Mouse (Mus musculus): Measurements from ENCODE around the gene Med6. TPM values are rescaled to one million over a fixed set of nuclear protein-coding genes. Genes with fewer than 3 reads are reported as not detected.
A peak's percentile ranks its signal among the peaks of the same experiment; 100 is the strongest.

The Med6 gene
- polyA plus RNA-seq, 1 experiment, result 2.4 TPM

GRCm38 (mm10) chr12:81604995-81605784 is 10.4 kb upstream of the Med6 start:
- TF ChIP-seq GATA1 (IDR thresholded peaks at IDR 0.05; ENCODE audit: low read length), result no peak

GRCm38 (mm10) chr12:81596547-81597262 is 1.9 kb upstream of the Med6 start:
- TF ChIP-seq GATA1 (IDR thresholded peaks at IDR 0.05; ENCODE audit: low read length), result no peak

GRCm38 (mm10) chr12:81568374-81568773 is 26.4 kb downstream of the Med6 start, which contains the start of gene Adam21:
Gene Adam21 (minus strand): TSS chr12:81568474.
- no peak for TF ChIP-seq GATA1 (IDR thresholded peaks at IDR 0.05; ENCODE audit: low read length)

- TF ChIP-seq GATA1 (IDR thresholded peaks at IDR 0.05; ENCODE audit: low read length), result peak; percentile 16
Measured at GRCm38 (mm10) chr12:81567931-81568330, 26.9 kb downstream of the Med6 start.

GRCm38 (mm10) chr12:81564173-81564572 is 30.6 kb downstream of the Med6 start:
- no peak for TF ChIP-seq GATA1 (IDR thresholded peaks at IDR 0.05; ENCODE audit: low read length)

- no peak for TF ChIP-seq GATA1 (IDR thresholded peaks at IDR 0.05; ENCODE audit: low read length)
Measured at GRCm38 (mm10) chr12:81549286-81549685, 45.5 kb downstream of the Med6 start.

GRCm38 (mm10) chr12:81547163-81547562 is 47.6 kb downstream of the Med6 start:
- no peak for TF ChIP-seq GATA1 (IDR thresholded peaks at IDR 0.05; ENCODE audit: low read length)

- no peak for TF ChIP-seq GATA1 (IDR thresholded peaks at IDR 0.05; ENCODE audit: low read length)
Measured at GRCm38 (mm10) chr12:81533029-81533419, 61.8 kb downstream of the Med6 start.

- no peak for TF ChIP-seq GATA1 (IDR thresholded peaks at IDR 0.05; ENCODE audit: low read length)
Measured at GRCm38 (mm10) chr12:81532316-81533028, 62.3 kb downstream of the Med6 start, which contains the start of the genes Gm20498 and Synj2bp. Gene Gm20498 (minus strand): TSS chr12:81532905. Gene Synj2bp (minus strand): TSS chr12:81532911.

Other genes starting within 250 kb of the Med6 start
- not detected in 2 replicates for gene Gm4787, start 215.5 kb downstream of the Med6 start, polyA plus RNA-seq (2012)
- not detected in 2 replicates for gene Adam4, start 173.1 kb downstream of the Med6 start, polyA plus RNA-seq (2012)
- 6.2 and 69.5 TPM in 2 replicates for gene Cox16, start 109.9 kb downstream of the Med6 start, polyA plus RNA-seq (2012)
- 28.7 and 68.7 TPM in 2 replicates for gene Gm20498, start 62.1 kb downstream of the Med6 start, polyA plus RNA-seq (2012)
- gene Synj2bp, start 62.1 kb downstream of the Med6 start, polyA plus RNA-seq (2012), result 2.0 and 2.4 TPM in 2 replicates
- gene Adam21, start 26.5 kb downstream of the Med6 start, polyA plus RNA-seq (2012), result not detected in 2 replicates
- not detected in 2 replicates for gene Ttc9, start 36.2 kb upstream of the Med6 start, polyA plus RNA-seq (2012)
- gene Map3k9, start 186.2 kb upstream of the Med6 start, polyA plus RNA-seq (2012), result not detected in 2 replicates